Mouse (Mus musculus): ENCODE data around the gene Ppp1r16b. TPM values are rescaled to one million over a fixed set of nuclear protein-coding genes. Genes with fewer than 3 reads are reported as not detected.

Ppp1r16b gene
- polyA plus RNA-seq, 1 experiment: 6.4 TPM

- TF ChIP-seq POLR2A (IDR thresholded peaks at IDR 0.05; ENCODE audit: borderline replicate concordance, extremely low read depth, insufficient read depth, insufficient read length, poor library complexity, severe bottlenecking) (no peak), CTCF (IDR thresholded peaks at IDR 0.05; ENCODE audit: borderline replicate concordance, extremely low read depth, insufficient read depth, insufficient read length) (no peak)
- DNase-seq (ENCODE audit: low read depth): no peak
Observed at GRCm38 (mm10) chr2:158771066-158771763, 106.0 kb downstream of the Ppp1r16b start.

DNA sequence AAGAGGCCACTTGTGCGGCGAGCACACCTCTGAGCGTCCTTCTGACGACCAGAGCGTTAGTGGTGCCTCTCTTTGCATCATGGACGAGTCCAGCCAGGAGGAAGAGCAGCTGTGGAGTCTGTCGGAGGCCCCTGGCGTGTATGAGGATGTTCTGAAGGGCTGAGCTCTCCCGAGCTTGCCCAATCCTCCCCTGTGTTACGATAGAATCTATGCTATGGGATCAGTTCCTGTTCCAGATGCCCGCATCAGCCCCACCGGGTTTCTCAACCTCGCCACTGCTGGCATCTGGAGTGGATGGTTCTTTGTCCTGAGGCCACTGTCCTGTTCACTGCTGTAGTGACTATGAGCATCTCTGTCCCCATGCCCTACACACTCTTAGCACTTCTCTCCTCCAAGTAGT is 107.6 kb downstream of the Ppp1r16b start:
- TF ChIP-seq POLR2A (IDR thresholded peaks at IDR 0.05; ENCODE audit: borderline replicate concordance, extremely low read depth, insufficient read depth, insufficient read length, poor library complexity, severe bottlenecking) (no peak), CTCF (IDR thresholded peaks at IDR 0.05; ENCODE audit: borderline replicate concordance, extremely low read depth, insufficient read depth, insufficient read length) (no peak)
- DNase-seq (ENCODE audit: low read depth): no peak

DNA sequence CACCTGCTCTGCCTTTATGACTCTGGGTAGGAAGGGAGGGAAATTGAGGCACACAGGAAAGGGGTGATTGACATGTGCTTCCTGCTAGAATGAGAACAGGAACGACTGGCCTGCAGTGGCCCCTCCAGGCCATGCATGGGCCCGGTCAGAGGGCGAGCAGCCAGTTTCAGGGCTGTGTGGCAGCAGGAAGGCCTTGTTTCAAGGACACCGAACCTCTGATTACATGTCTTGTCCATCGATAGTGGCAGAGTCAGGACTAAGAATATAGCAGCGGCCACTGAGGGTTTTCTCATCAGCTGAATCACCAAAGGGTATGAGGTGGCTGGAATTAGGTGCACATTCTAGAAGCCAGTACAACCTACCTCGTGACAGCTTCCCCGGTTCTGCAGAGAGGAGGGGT is 109.7 kb downstream of the Ppp1r16b start:
- DNase-seq (ENCODE audit: low read depth): no peak
- no peak for TF ChIP-seq POLR2A (IDR thresholded peaks at IDR 0.05; ENCODE audit: borderline replicate concordance, extremely low read depth, insufficient read depth, insufficient read length, poor library complexity, severe bottlenecking)
- no peak for TF ChIP-seq CTCF (IDR thresholded peaks at IDR 0.05; ENCODE audit: borderline replicate concordance, extremely low read depth, insufficient read depth, insufficient read length)

- no peak for TF ChIP-seq CTCF (IDR thresholded peaks at IDR 0.05; ENCODE audit: borderline replicate concordance, extremely low read depth, insufficient read depth, insufficient read length)
- TF ChIP-seq POLR2A (IDR thresholded peaks at IDR 0.05; ENCODE audit: borderline replicate concordance, extremely low read depth, insufficient read depth, insufficient read length, poor library complexity, severe bottlenecking): no peak
- no peak for DNase-seq (ENCODE audit: low read depth)
Observed at GRCm38 (mm10) chr2:158776716-158777115, 111.5 kb downstream of the Ppp1r16b start.

DNA sequence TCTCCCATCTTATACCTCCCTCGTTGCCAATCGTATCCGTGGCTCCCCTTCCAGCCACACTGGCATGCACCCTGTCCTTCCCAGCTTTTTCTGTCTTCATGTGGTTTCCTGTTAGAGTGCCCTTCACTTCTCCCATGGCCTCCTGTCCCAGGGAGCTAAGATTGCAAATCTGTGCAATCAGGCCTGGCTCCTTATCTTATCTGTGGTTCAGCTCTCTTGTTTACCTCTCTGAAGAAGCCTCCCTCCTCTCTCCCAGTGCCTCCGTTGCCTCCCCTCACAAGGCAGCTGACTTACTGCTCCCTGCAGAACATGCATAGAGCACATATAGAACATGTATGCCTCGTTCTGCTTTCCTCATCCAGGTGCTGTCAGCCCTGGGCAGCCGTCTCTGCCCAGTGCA is 112.3 kb downstream of the Ppp1r16b start:
- TF ChIP-seq POLR2A (IDR thresholded peaks at IDR 0.05; ENCODE audit: borderline replicate concordance, extremely low read depth, insufficient read depth, insufficient read length, poor library complexity, severe bottlenecking): no peak
- no peak for TF ChIP-seq CTCF (IDR thresholded peaks at IDR 0.05; ENCODE audit: borderline replicate concordance, extremely low read depth, insufficient read depth, insufficient read length)
- DNase-seq (ENCODE audit: low read depth): no peak

GRCm38 (mm10) chr2:158778349-158778748 is 113.2 kb downstream of the Ppp1r16b start:
- DNase-seq (ENCODE audit: low read depth): no peak
- TF ChIP-seq CTCF (IDR thresholded peaks at IDR 0.05; ENCODE audit: borderline replicate concordance, extremely low read depth, insufficient read depth, insufficient read length): no peak
- TF ChIP-seq POLR2A (IDR thresholded peaks at IDR 0.05; ENCODE audit: borderline replicate concordance, extremely low read depth, insufficient read depth, insufficient read length, poor library complexity, severe bottlenecking): no peak

DNA sequence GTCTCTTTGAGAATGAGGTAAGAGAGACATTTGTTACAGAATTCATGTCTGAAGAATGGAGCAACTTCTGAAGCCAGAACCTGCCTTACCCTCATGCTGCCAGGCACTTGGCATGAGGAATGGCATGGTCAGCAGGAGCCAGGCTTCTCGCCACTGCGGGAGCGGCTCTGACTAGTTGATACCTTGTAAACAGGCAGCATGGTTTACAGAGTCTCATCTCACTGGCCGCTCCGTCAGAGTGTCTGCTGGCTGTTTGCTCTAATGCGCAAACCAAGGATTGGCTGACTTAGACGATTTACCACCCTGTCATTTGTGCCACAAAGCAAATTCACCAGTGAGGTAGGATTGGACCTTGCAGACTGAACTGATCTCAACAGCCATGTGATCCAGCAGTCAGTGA is 115.9 kb downstream of the Ppp1r16b start:
- no peak for DNase-seq (ENCODE audit: low read depth)
- TF ChIP-seq CTCF (IDR thresholded peaks at IDR 0.05; ENCODE audit: borderline replicate concordance, extremely low read depth, insufficient read depth, insufficient read length) (no peak), POLR2A (IDR thresholded peaks at IDR 0.05; ENCODE audit: borderline replicate concordance, extremely low read depth, insufficient read depth, insufficient read length, poor library complexity, severe bottlenecking) (no peak)

DNA sequence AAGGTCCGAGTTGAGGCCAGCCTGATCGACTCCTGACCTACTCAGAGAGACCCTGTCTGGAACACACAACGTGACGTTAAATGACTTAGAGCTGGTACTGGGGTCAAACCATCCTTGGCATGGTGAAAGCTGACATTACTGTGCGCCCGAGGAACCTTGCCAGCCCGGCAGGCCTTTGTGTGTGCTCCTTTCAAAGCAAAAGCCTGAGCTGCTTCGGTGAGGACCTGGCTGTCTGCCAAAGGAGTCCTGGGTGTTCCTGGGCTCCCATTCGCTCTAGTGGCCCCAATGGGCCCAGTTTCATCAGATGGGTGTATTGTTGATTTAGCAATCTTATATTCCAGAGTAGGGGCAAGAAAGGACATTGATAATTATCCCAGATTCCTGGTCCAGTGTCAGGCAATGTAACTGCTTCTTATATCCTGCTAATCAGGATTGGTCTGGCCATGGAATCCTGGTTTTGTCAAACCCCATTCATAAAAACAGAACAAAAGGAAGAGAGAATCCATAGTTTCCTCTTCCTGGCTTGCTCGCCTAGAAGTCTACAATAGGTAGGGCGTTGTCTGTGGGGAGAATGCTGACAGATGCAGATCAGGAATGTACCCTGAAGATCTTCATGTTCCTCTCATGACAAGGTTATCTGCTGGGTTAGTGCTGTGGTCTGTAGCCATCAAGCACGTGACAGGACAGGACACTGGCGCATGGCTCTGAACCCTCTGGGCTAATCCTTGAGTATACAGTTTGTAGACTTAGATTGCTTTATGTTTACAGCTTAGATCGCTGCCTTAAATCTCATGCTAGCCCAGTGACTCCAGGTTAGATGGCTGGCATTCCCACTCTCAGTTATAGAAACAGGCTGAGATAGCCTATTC is 122.0 kb downstream of the Ppp1r16b start:
- TF ChIP-seq POLR2A (IDR thresholded peaks at IDR 0.05; ENCODE audit: borderline replicate concordance, extremely low read depth, insufficient read depth, insufficient read length, poor library complexity, severe bottlenecking) (no peak), CTCF (IDR thresholded peaks at IDR 0.05; ENCODE audit: borderline replicate concordance, extremely low read depth, insufficient read depth, insufficient read length) (no peak)
- DNase-seq (ENCODE audit: low read depth): peak; percentile 54

GRCm38 (mm10) chr2:158794494-158795004 is 129.4 kb downstream of the Ppp1r16b start, which contains the start of gene Dhx35:
Dhx35 (plus strand) TSS chr2:158794807.
- TF ChIP-seq POLR2A (IDR thresholded peaks at IDR 0.05; ENCODE audit: borderline replicate concordance, extremely low read depth, insufficient read depth, insufficient read length, poor library complexity, severe bottlenecking) (peak; percentile 26; the same call in 1 of the 2 replicates), CTCF (IDR thresholded peaks at IDR 0.05; ENCODE audit: borderline replicate concordance, extremely low read depth, insufficient read depth, insufficient read length) (no peak)
- peak; percentile 99 for DNase-seq (ENCODE audit: low read depth)

DNA sequence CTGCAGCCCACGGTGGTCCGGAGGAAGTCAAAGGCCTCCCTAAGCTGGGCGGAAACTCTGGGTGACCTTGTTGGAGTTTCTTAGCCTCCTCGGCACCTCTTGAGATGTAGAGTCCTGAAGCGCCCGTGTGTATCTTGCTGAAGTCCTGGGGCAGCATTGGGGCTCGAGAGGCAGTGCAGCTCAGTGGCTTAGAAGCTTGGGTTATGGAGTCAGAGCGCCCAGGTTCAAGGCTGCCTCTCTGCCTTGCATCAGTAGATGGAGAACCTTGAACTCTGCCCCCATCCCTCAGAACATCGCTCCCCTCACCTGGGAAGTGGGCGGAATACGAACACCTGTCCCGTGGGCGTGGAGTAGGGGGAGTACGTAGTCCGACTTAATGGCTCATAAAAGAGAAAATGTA is 129.8 kb downstream of the Ppp1r16b start:
- TF ChIP-seq CTCF (IDR thresholded peaks at IDR 0.05; ENCODE audit: borderline replicate concordance, extremely low read depth, insufficient read depth, insufficient read length) (no peak), POLR2A (IDR thresholded peaks at IDR 0.05; ENCODE audit: borderline replicate concordance, extremely low read depth, insufficient read depth, insufficient read length, poor library complexity, severe bottlenecking) (no peak)
- DNase-seq (ENCODE audit: low read depth): no peak

DNA sequence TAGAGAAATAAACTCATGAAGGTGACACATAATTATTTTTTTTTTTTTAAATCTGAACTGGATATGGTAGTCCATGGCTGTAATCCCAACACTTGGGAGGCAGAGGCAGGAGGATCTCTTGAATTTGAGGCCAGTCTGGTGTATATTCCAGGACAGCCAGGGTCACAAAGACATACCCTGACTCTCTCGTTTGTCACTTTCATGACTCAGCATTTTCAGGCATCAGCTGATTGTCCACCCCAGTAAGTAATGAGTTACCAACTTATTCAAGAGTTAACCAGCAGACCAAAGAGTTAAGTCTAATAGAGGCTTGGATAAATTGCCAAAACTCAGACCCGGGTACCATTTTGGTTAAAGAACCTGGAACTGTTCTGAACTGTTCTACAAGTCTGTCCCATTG is 130.7 kb downstream of the Ppp1r16b start:
- DNase-seq (ENCODE audit: low read depth): no peak
- no peak for TF ChIP-seq CTCF (IDR thresholded peaks at IDR 0.05; ENCODE audit: borderline replicate concordance, extremely low read depth, insufficient read depth, insufficient read length)
- no peak for TF ChIP-seq POLR2A (IDR thresholded peaks at IDR 0.05; ENCODE audit: borderline replicate concordance, extremely low read depth, insufficient read depth, insufficient read length, poor library complexity, severe bottlenecking)

All from brain, embryonic 14.5 days (tissue).